25 mouse cellular contexts compared by ENCODE assay signal in the genomic region with DNA sequence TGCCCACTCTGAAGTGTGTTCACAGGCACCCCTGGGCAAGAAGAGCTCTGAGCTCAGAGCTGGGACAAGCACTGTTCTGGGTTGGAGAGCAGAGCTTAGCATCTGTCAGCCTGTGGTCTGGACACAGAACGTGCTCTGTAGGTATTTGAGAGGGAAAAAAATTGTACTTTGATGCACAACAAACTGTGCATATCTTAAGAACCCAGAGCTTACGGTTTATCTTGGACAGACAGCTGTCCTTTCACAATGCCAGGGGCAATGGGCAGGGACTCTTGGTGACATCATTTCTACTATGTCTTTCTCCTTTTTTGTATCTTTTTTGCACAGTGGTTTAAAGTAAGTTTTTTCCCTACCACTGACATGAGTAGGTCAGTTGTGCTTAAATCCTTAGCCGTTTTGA.
DNase-seq lines count a peak whose midpoint lies in the region; ATAC-seq and TF ChIP-seq lines count a peak whose summit lies in the region.
"Had no signal": no experiment of that assay in that cellular context is flagged by ENCODE, and none has a peak within 500 bp of the region (broad histone marks: within the 10 kb centered on the region; RNA-seq: fewer than 3 reads in every experiment).

No protein-coding gene starts in this region.

- no peak overlapping the region for H3K4me2 ChIP-seq in liver, embryonic 11.5 days
- H3K4me2 ChIP-seq in lung, postnatal 0 days (replicated peaks; ENCODE audit: low read depth, low read length): no peak overlapping the region
- H3K4me2 ChIP-seq: heart, embryonic 15.5 days; lung, embryonic 15.5 days; midbrain, embryonic 12.5 days; neural tube, embryonic 12.5 days had no signal

- TF ChIP-seq CTCF in lung, postnatal 0 days (IDR thresholded peaks at IDR 0.05): no peak

- no peak overlapping the region for H3K9ac ChIP-seq in liver, embryonic 11.5 days (ENCODE audit: low read depth, low read length)
- H3K9ac ChIP-seq in lung, postnatal 0 days (replicated peaks; ENCODE audit: low read depth): no peak overlapping the region
- H3K9ac ChIP-seq: heart, embryonic 15.5 days; lung, embryonic 15.5 days; midbrain, embryonic 12.5 days; neural tube, embryonic 12.5 days had no signal

- H3K9me3 ChIP-seq in liver, embryonic 11.5 days (ENCODE audit: control insufficient read depth, low read length): no peaks in the 10 kb centered on the region
- H3K9me3 ChIP-seq in lung, postnatal 0 days (ENCODE audit: low read length): no peaks in the 10 kb centered on the region
- H3K9me3 ChIP-seq: heart, embryonic 15.5 days; lung, embryonic 15.5 days; midbrain, embryonic 12.5 days; neural tube, embryonic 12.5 days had no signal

- ATAC-seq in erythroblast, adult 5-6 weeks (replicated peaks; ENCODE audit: low FRiP score, poor library complexity, severe bottlenecking): peak; percentile 69
- peak; percentile 89 for ATAC-seq in liver, embryonic 11.5 days (replicated peaks; ENCODE audit: low FRiP score)
- peak; percentile 69 for ATAC-seq in megakaryocyte progenitor cell, adult 5-6 weeks (replicated peaks; ENCODE audit: poor library complexity)
- no peak for ATAC-seq in lung, postnatal 0 days
- no peak for ATAC-seq in inflammation-experienced regulatory T-cells, adult 6 months
- ATAC-seq: forebrain, embryonic 14.5 days had no signal

- TF ChIP-seq EP300 in lung, postnatal 0 days (IDR thresholded peaks at IDR 0.05): no peak

- peak; percentile 35 for DNase-seq in spleen, adult 12 weeks (ENCODE audit: low spot score)
- DNase-seq in spleen, postnatal 14 days (ENCODE audit: low spot score in 2 of 2): no peak
- DNase-seq in liver, embryonic 11.5 days (ENCODE audit: low spot score): no peak
- DNase-seq in lung, postnatal 0 days (ENCODE audit: low spot score): no peak
- no peak for DNase-seq in thymus, postnatal 0 days (ENCODE audit: low spot score)
- DNase-seq: adrenal gland, adult 2 months; cerebellum, adult 11-12 months; cerebellum, postnatal 25 days; gastrocnemius, postnatal 25 days; kidney, adult 18-20 months; kidney, postnatal 10 days; left cerebral cortex, postnatal 4 days; right cerebral cortex, adult 18-20 months; thymus, adult 2 months had no signal

- H3K36me3 ChIP-seq in liver, embryonic 11.5 days (ENCODE audit: control insufficient read depth, insufficient read depth, low read length): peaks cover 4% of the 10 kb centered on the region; the same call in 1 of the 2 replicates
- peaks cover 11% of the 10 kb centered on the region; the same call in 1 of the 2 replicates for H3K36me3 ChIP-seq in lung, postnatal 0 days (ENCODE audit: insufficient read depth, low read length)

- H3K4me3 ChIP-seq in liver, embryonic 11.5 days (ENCODE audit: low read depth, low read length): no peak overlapping the region
- no peak overlapping the region for H3K4me3 ChIP-seq in lung, postnatal 0 days (ENCODE audit: low read depth, low read length)
- H3K4me3 ChIP-seq: erythroblast, embryonic 14.5 days; heart, embryonic 15.5 days; left cerebral cortex, adult 2 months; lung, embryonic 15.5 days; midbrain, embryonic 12.5 days; neural tube, embryonic 12.5 days had no signal

- H3K27ac ChIP-seq in liver, embryonic 11.5 days (ENCODE audit: low read depth, low read length): peak overlapping the region; percentile 23
- H3K27ac ChIP-seq in lung, postnatal 0 days (ENCODE audit: low read length): no peak overlapping the region
- H3K27ac ChIP-seq: heart, embryonic 15.5 days; left cerebral cortex, adult 2 months; lung, embryonic 15.5 days; macrophage; midbrain, embryonic 12.5 days; neural tube, embryonic 12.5 days had no signal

- H3K27me3 ChIP-seq in liver, embryonic 11.5 days (replicated peaks; ENCODE audit: control insufficient read depth, insufficient read depth, low read length): no peaks in the 10 kb centered on the region
- H3K27me3 ChIP-seq in lung, postnatal 0 days (replicated peaks; ENCODE audit: insufficient read depth, low read length): no peaks in the 10 kb centered on the region
- H3K27me3 ChIP-seq: heart, embryonic 15.5 days; lung, embryonic 15.5 days; midbrain, embryonic 12.5 days; neural tube, embryonic 12.5 days had no signal

- peaks cover 19% of the 10 kb centered on the region for H3K4me1 ChIP-seq in liver, embryonic 11.5 days (replicated peaks; ENCODE audit: control insufficient read depth, insufficient read depth, low read length)
- no peaks in the 10 kb centered on the region; the same call in 1 of the 2 replicates for H3K4me1 ChIP-seq in lung, postnatal 0 days (ENCODE audit: insufficient read depth, low read depth, low read length)

- 58% methylated on average over 3 of the region's 3 CpGs for WGBS in liver, embryonic 11.5 days
- 78% methylated on average over 3 of the region's 3 CpGs for WGBS in lung, postnatal 0 days

Comparison
In these comparisons a context has a peak if more than half of its experiments do, and no peak if none do; other contexts are left out.
1. ATAC-seq: peak in erythroblast, adult 5-6 weeks (single experiment), liver, embryonic 11.5 days (single experiment) and megakaryocyte progenitor cell, adult 5-6 weeks (single experiment); none in lung, postnatal 0 days (single experiment) and inflammation-experienced regulatory T-cells, adult 6 months (single experiment).